Mouse (Mus musculus) brain, embryonic 14.5 days (tissue): ENCODE data around the gene Ano6. TPM values are rescaled to one million over a fixed set of nuclear protein-coding genes. Genes with fewer than 3 reads are reported as not detected.

Experiments used
- DNase-seq: peaks from one replicate; pipeline ENCODE4 v3.0.0-alpha.2; 2011; ENCODE audit warnings: low read depth
- CTCF ChIP-seq: fragments of 200-500 bp; IDR thresholded peaks from 2 replicates; pipeline ENCODE4 v1.5.1; 2012; ENCODE audit warnings: inconsistent platforms, mild to moderate bottlenecking, moderate library complexity, borderline replicate concordance; ENCODE audit not compliant: insufficient read depth, insufficient read length; ENCODE audit errors: extremely low read depth
- POLR2A ChIP-seq: fragments of 200-500 bp; IDR thresholded peaks from 2 replicates; pipeline ENCODE4 v1.6.1; 2012; ENCODE audit warnings: mild to moderate bottlenecking, inconsistent platforms, borderline replicate concordance; ENCODE audit not compliant: poor library complexity, insufficient read depth, insufficient read length, severe bottlenecking; ENCODE audit errors: extremely low read depth
- polyA plus RNA-seq: library from polyadenylated mRNA; depleted of rRNA; stranded (reverse); fragments of >200 nt; gene quantifications from 2 replicates; pipeline ENCODE4 v1.2.3, GENCODE M21; 2012

The Ano6 gene
- polyA plus RNA-seq, 1 experiment, result 32.5 TPM

GRCm38 (mm10) chr15:95907909-95908308 lies 117.3 kb downstream of the Ano6 start:
- DNase-seq, result no peak
- TF ChIP-seq CTCF (no peak), POLR2A (no peak)

- TF ChIP-seq POLR2A (no peak), CTCF (no peak)
- no peak for DNase-seq
Observed at GRCm38 (mm10) chr15:95910099-95910780, 119.6 kb downstream of the Ano6 start.

- no peak for DNase-seq
- TF ChIP-seq CTCF (no peak), POLR2A (no peak)
Observed at GRCm38 (mm10) chr15:95914963-95915362, 124.3 kb downstream of the Ano6 start.

GRCm38 (mm10) chr15:95915477-95915876 lies 124.8 kb downstream of the Ano6 start:
- TF ChIP-seq CTCF (no peak), POLR2A (no peak)
- no peak for DNase-seq

- TF ChIP-seq CTCF (no peak), POLR2A (no peak)
- no peak for DNase-seq
Observed at GRCm38 (mm10) chr15:95917330-95917729, 126.7 kb downstream of the Ano6 start.

GRCm38 (mm10) chr15:95920047-95920446 lies 129.4 kb downstream of the Ano6 start:
- DNase-seq, result peak; percentile 75
- TF ChIP-seq POLR2A (no peak), CTCF (no peak)

GRCm38 (mm10) chr15:95921072-95921471 lies 130.4 kb downstream of the Ano6 start:
- TF ChIP-seq CTCF (no peak), POLR2A (no peak)
- DNase-seq, result no peak

- DNase-seq, result no peak
- TF ChIP-seq CTCF (no peak), POLR2A (no peak)
Observed at GRCm38 (mm10) chr15:95921639-95922038, 131.0 kb downstream of the Ano6 start.

GRCm38 (mm10) chr15:95922558-95922957 lies 131.9 kb downstream of the Ano6 start:
- TF ChIP-seq POLR2A (no peak), CTCF (no peak)
- no peak for DNase-seq

GRCm38 (mm10) chr15:95925334-95925986 lies 134.8 kb downstream of the Ano6 start:
- TF ChIP-seq CTCF (no peak), POLR2A (no peak)
- no peak for DNase-seq

GRCm38 (mm10) chr15:95929087-95929486 lies 138.4 kb downstream of the Ano6 start:
- TF ChIP-seq CTCF (no peak), POLR2A (no peak)

More at GRCm38 (mm10) chr15:95929087-95929486, 138.4 kb downstream of the Ano6 start:
- DNase-seq, result no peak
